Mouse (Mus musculus) stomach, postnatal 0 days (tissue): ENCODE results near the gene Zdhhc19.

ENCODE experiments used
- CTCF ChIP-seq: IDR thresholded peaks from 2 replicates; pipeline ENCODE4 v1.5.1; 2016; ENCODE audit warnings: antibody characterized with exemption, low read depth, mild to moderate bottlenecking, moderate library complexity
- EP300 ChIP-seq: optimal IDR thresholded peaks from 2 replicates; pipeline ENCODE3; 2016; ENCODE audit warnings: antibody characterized with exemption

- no peak for TF ChIP-seq CTCF
- no peak for TF ChIP-seq EP300
These were observed 15.9 kb downstream of the Zdhhc19 start for GRCm38 (mm10) chr16:32511827-32512490.
